Mouse (Mus musculus): ENCODE data around the gene Ccl21a. TPM values are rescaled to one million over a fixed set of nuclear protein-coding genes. Genes with fewer than 3 reads are reported as not detected.
"Not testable (repeated sequence)": the region's sequence is repeated elsewhere in the genome, so short reads cannot be mapped to it uniquely, and the experiment has no call there.

Ccl21a gene
- 13.1 and 21.8 TPM in 2 replicates for total RNA-seq (2014; rRNA removed; ENCODE audit: low replicate concordance)
- 19.0 and 26.8 TPM in 2 replicates for polyA plus RNA-seq (2015; fragmentation: Nextera tagmentation; extraction: Ambion mirVana)

DNA sequence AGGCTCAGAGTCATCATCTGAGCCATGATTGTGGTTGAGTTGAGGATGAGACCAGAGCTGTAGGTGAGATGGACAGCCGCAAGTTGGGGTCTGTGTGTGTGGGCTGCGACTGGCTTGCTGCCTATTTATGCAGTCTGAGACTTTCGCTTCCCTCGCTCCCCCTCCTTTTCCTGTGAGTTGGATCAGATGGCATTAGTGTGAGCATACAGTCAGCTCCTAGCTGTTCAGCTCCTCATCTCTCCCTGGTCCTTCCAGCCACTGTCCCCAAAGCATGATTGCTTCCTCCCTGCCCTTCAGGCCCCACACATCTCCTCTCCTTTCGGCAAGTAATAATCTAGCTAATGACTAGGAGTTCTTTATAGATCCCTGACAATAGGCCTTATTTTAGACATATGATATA, at the start of gene Ccl21a:
TSS of gene Ccl21a (minus strand) at position 101 of the 400 bp plus-strand sequence.
- not testable (repeated sequence) for H3K9me3 ChIP-seq (replicated peaks; ENCODE audit: control insufficient read depth, low read length); H3K27ac ChIP-seq (ENCODE audit: low read depth); H3K4me3 ChIP-seq (ENCODE audit: low read depth, low read length); ATAC-seq (ENCODE audit: insufficient read depth, low read depth); H3K4me1 ChIP-seq (ENCODE audit: control insufficient read depth, insufficient read depth); DNase-seq (ENCODE audit: low spot score); H3K4me2 ChIP-seq (ENCODE audit: low read depth, low read length); H3K9ac ChIP-seq (replicated peaks; ENCODE audit: low read depth, low read length); H3K36me3 ChIP-seq (replicated peaks; ENCODE audit: control insufficient read depth, insufficient read depth, low read length); H3K27me3 ChIP-seq (ENCODE audit: control insufficient read depth, insufficient read depth, low read length)
- no CpG with 5 or more reads among the region's 5 CpGs for WGBS

GRCm38 (mm10) chr4:42756477-42756876, 17.3 kb downstream of the Ccl21a start, which contains the start of gene Ccl19:
TSS of gene Ccl19 (minus strand) at chr4:42756577.
- H3K27ac ChIP-seq (ENCODE audit: low read depth); H3K9ac ChIP-seq (replicated peaks; ENCODE audit: low read depth, low read length); H3K4me1 ChIP-seq (ENCODE audit: control insufficient read depth, insufficient read depth); H3K4me2 ChIP-seq (ENCODE audit: low read depth, low read length); H3K9me3 ChIP-seq (replicated peaks; ENCODE audit: control insufficient read depth, low read length); H3K4me3 ChIP-seq (ENCODE audit: low read depth, low read length); H3K27me3 ChIP-seq (ENCODE audit: control insufficient read depth, insufficient read depth, low read length); H3K36me3 ChIP-seq (replicated peaks; ENCODE audit: control insufficient read depth, insufficient read depth, low read length); DNase-seq (ENCODE audit: low spot score); ATAC-seq (ENCODE audit: insufficient read depth, low read depth): not testable (repeated sequence)
- no CpG with 5 or more reads among the region's 6 CpGs for WGBS

GRCm38 (mm10) chr4:42735245-42735644, 38.5 kb downstream of the Ccl21a start, which contains the start of gene 4930578G10Rik:
TSS of gene 4930578G10Rik (plus strand) at chr4:42735545.
- WGBS: no CpG with 5 or more reads among the region's 13 CpGs

More at GRCm38 (mm10) chr4:42735245-42735644, 38.5 kb downstream of the Ccl21a start, which contains the start of gene 4930578G10Rik:
- H3K9ac ChIP-seq (replicated peaks; ENCODE audit: low read depth, low read length); H3K27me3 ChIP-seq (ENCODE audit: control insufficient read depth, insufficient read depth, low read length); H3K4me2 ChIP-seq (ENCODE audit: low read depth, low read length); DNase-seq (ENCODE audit: low spot score); H3K9me3 ChIP-seq (replicated peaks; ENCODE audit: control insufficient read depth, low read length); H3K4me1 ChIP-seq (ENCODE audit: control insufficient read depth, insufficient read depth); ATAC-seq (ENCODE audit: insufficient read depth, low read depth); H3K4me3 ChIP-seq (ENCODE audit: low read depth, low read length); H3K27ac ChIP-seq (ENCODE audit: low read depth); H3K36me3 ChIP-seq (replicated peaks; ENCODE audit: control insufficient read depth, insufficient read depth, low read length): not testable (repeated sequence)

Other genes starting within 250 kb of the Ccl21a start
- gene Fam205a2, start 245.8 kb downstream of the Ccl21a start, total RNA-seq (2014; rRNA removed; ENCODE audit: low replicate concordance): not detected in 2 replicates
- not detected in 2 replicates for gene Fam205a2, start 245.8 kb downstream of the Ccl21a start, polyA plus RNA-seq (2015; fragmentation: Nextera tagmentation; extraction: Ambion mirVana)
- not detected in 2 replicates for gene Gm10591, start 161.8 kb downstream of the Ccl21a start, total RNA-seq (2014; rRNA removed; ENCODE audit: low replicate concordance)
- 0.45 TPM in 1 of 2 replicates, not detected in the other for gene Gm10591, start 161.8 kb downstream of the Ccl21a start, polyA plus RNA-seq (2015; fragmentation: Nextera tagmentation; extraction: Ambion mirVana)
- not detected in 2 replicates for gene Gm2564, start 144.3 kb downstream of the Ccl21a start, total RNA-seq (2014; rRNA removed; ENCODE audit: low replicate concordance)
- gene Gm2564, start 144.3 kb downstream of the Ccl21a start, polyA plus RNA-seq (2015; fragmentation: Nextera tagmentation; extraction: Ambion mirVana): 0.22 and 0.27 TPM in 2 replicates
- not detected in 2 replicates for gene Ccl27b, start 118.7 kb downstream of the Ccl21a start, total RNA-seq (2014; rRNA removed; ENCODE audit: low replicate concordance)
- gene Ccl27b, start 118.7 kb downstream of the Ccl21a start, polyA plus RNA-seq (2015; fragmentation: Nextera tagmentation; extraction: Ambion mirVana): not detected in 2 replicates
- not detected in 2 replicates for gene Il11ra2, start 112.1 kb downstream of the Ccl21a start, total RNA-seq (2014; rRNA removed; ENCODE audit: low replicate concordance)
- gene Il11ra2, start 112.1 kb downstream of the Ccl21a start, polyA plus RNA-seq (2015; fragmentation: Nextera tagmentation; extraction: Ambion mirVana): not detected in 2 replicates
- not detected in 2 replicates for gene 4930578G10Rik, start 38.4 kb downstream of the Ccl21a start, total RNA-seq (2014; rRNA removed; ENCODE audit: low replicate concordance)
- gene 4930578G10Rik, start 38.4 kb downstream of the Ccl21a start, polyA plus RNA-seq (2015; fragmentation: Nextera tagmentation; extraction: Ambion mirVana): not detected in 2 replicates
- not detected in 2 replicates for gene Ccl19, start 17.4 kb downstream of the Ccl21a start, total RNA-seq (2014; rRNA removed; ENCODE audit: low replicate concordance)
- gene Ccl19, start 17.4 kb downstream of the Ccl21a start, polyA plus RNA-seq (2015; fragmentation: Nextera tagmentation; extraction: Ambion mirVana): not detected in 2 replicates
- gene Fam205a1, start 79.9 kb upstream of the Ccl21a start, total RNA-seq (2014; rRNA removed; ENCODE audit: low replicate concordance): not detected in 2 replicates
- not detected in 2 replicates for gene Fam205a1, start 79.9 kb upstream of the Ccl21a start, polyA plus RNA-seq (2015; fragmentation: Nextera tagmentation; extraction: Ambion mirVana)
- not detected in 2 replicates for gene Gm12394, start 82.8 kb upstream of the Ccl21a start, total RNA-seq (2014; rRNA removed; ENCODE audit: low replicate concordance)
- gene Gm12394, start 82.8 kb upstream of the Ccl21a start, polyA plus RNA-seq (2015; fragmentation: Nextera tagmentation; extraction: Ambion mirVana): 0.05 and 0.07 TPM in 2 replicates
- not detected in 2 replicates for gene Fam205c, start 100.2 kb upstream of the Ccl21a start, total RNA-seq (2014; rRNA removed; ENCODE audit: low replicate concordance)
- 0.18 and 0.23 TPM in 2 replicates for gene Fam205c, start 100.2 kb upstream of the Ccl21a start, polyA plus RNA-seq (2015; fragmentation: Nextera tagmentation; extraction: Ambion mirVana)
- 4.1 and 13.2 TPM in 2 replicates for gene Phf24, start 142.7 kb upstream of the Ccl21a start, total RNA-seq (2014; rRNA removed; ENCODE audit: low replicate concordance)
- 5.0 and 5.3 TPM in 2 replicates for gene Phf24, start 142.7 kb upstream of the Ccl21a start, polyA plus RNA-seq (2015; fragmentation: Nextera tagmentation; extraction: Ambion mirVana)
- 41.8 and 59.1 TPM in 2 replicates for gene Dnajb5, start 175.8 kb upstream of the Ccl21a start, total RNA-seq (2014; rRNA removed; ENCODE audit: low replicate concordance)
- gene Dnajb5, start 175.8 kb upstream of the Ccl21a start, polyA plus RNA-seq (2015; fragmentation: Nextera tagmentation; extraction: Ambion mirVana): 12.5 and 18.2 TPM in 2 replicates
- not detected in 2 replicates for gene 1700022I11Rik, start 195.6 kb upstream of the Ccl21a start, total RNA-seq (2014; rRNA removed; ENCODE audit: low replicate concordance)
- 0.19 and 0.41 TPM in 2 replicates for gene 1700022I11Rik, start 195.6 kb upstream of the Ccl21a start, polyA plus RNA-seq (2015; fragmentation: Nextera tagmentation; extraction: Ambion mirVana)
- 166 and 201 TPM in 2 replicates for gene Vcp, start 226.5 kb upstream of the Ccl21a start, total RNA-seq (2014; rRNA removed; ENCODE audit: low replicate concordance)
- 398 and 438 TPM in 2 replicates for gene Vcp, start 226.5 kb upstream of the Ccl21a start, polyA plus RNA-seq (2015; fragmentation: Nextera tagmentation; extraction: Ambion mirVana)
- 4.5 and 4.9 TPM in 2 replicates for gene Fancg, start 236.5 kb upstream of the Ccl21a start, total RNA-seq (2014; rRNA removed; ENCODE audit: low replicate concordance)
- gene Fancg, start 236.5 kb upstream of the Ccl21a start, polyA plus RNA-seq (2015; fragmentation: Nextera tagmentation; extraction: Ambion mirVana): 4.6 and 4.9 TPM in 2 replicates

Data from heart, postnatal 0 days (tissue).